Mouse (Mus musculus) adrenal gland, postnatal 10 days (tissue): ENCODE results near the gene Hist1h1e. TPM values are rescaled to one million over a fixed set of nuclear protein-coding genes. Genes with fewer than 3 reads are reported as not detected.
"Not testable (repeated sequence)": the region's sequence is repeated elsewhere in the genome, so short reads cannot be mapped to it uniquely, and the experiment has no call there.

ENCODE experiments used
- DNase-seq: peaks from one replicate; pipeline ENCODE4 v3.0.0; 2021; ENCODE audit warnings: mixed read lengths
- total RNA-seq, 2 experiments: library from RNA; stranded (reverse); gene quantifications; 2 replicates each; pipeline ENCODE4 v1.2.3; 2021

The Hist1h1e gene
- total RNA-seq, 2 experiments from 2014 or later, result 180 to 217 TPM

GRCm38 (mm10) chr13:23591886-23592285 lies 30.5 kb downstream of the Hist1h1e start:
- DNase-seq, result not testable (repeated sequence)

GRCm38 (mm10) chr13:23591206-23591605 lies 31.2 kb downstream of the Hist1h1e start:
- no peak for DNase-seq

GRCm38 (mm10) chr13:23586940-23587225 lies 35.5 kb downstream of the Hist1h1e start:
- no peak for DNase-seq

- DNase-seq, result no peak
Measured at GRCm38 (mm10) chr13:23586099-23586939, 36.0 kb downstream of the Hist1h1e start.

GRCm38 (mm10) chr13:23585442-23586098 lies 36.8 kb downstream of the Hist1h1e start:
- peak; percentile 64 for DNase-seq

GRCm38 (mm10) chr13:23585029-23585441 lies 37.3 kb downstream of the Hist1h1e start:
- peak; percentile 76 for DNase-seq

GRCm38 (mm10) chr13:23584331-23584730 lies 38.0 kb downstream of the Hist1h1e start:
- no peak for DNase-seq

GRCm38 (mm10) chr13:23583387-23584068 lies 38.8 kb downstream of the Hist1h1e start:
- DNase-seq, result no peak

- DNase-seq, result no peak
Measured at GRCm38 (mm10) chr13:23582219-23583056, 39.9 kb downstream of the Hist1h1e start.

GRCm38 (mm10) chr13:23581408-23582218 lies 40.7 kb downstream of the Hist1h1e start, which contains the start of gene Hist1h4d:
TSS of gene Hist1h4d (plus strand) at chr13:23581598.
- DNase-seq, result peak; percentile 97

GRCm38 (mm10) chr13:23577835-23578234 lies 44.5 kb downstream of the Hist1h1e start:
- no peak for DNase-seq

- no peak for DNase-seq
Measured at GRCm38 (mm10) chr13:23576906-23577639, 45.3 kb downstream of the Hist1h1e start.

- no peak for DNase-seq
Measured at GRCm38 (mm10) chr13:23576351-23576881, 45.9 kb downstream of the Hist1h1e start.

GRCm38 (mm10) chr13:23575864-23576313 lies 46.5 kb downstream of the Hist1h1e start:
- DNase-seq, result not testable (repeated sequence)

- peak; percentile 56 for DNase-seq
Measured at GRCm38 (mm10) chr13:23575271-23575851, 47.0 kb downstream of the Hist1h1e start, which contains the start of gene Hist1h3d. TSS of gene Hist1h3d (plus strand) at chr13:23575763.

GRCm38 (mm10) chr13:23574546-23575170 lies 47.7 kb downstream of the Hist1h1e start:
- DNase-seq, result not testable (repeated sequence)

GRCm38 (mm10) chr13:23573898-23574524 lies 48.3 kb downstream of the Hist1h1e start, which contains the start of the genes Hist1h2bf and Hist1h2ad:
TSS of gene Hist1h2bf (minus strand) at chr13:23574196.
TSS of gene Hist1h2ad (plus strand) at chr13:23574381.
- peak; percentile 88 for DNase-seq
